Mouse (Mus musculus) erythroblast, embryonic 14.5 days (primary cell): Measurements from ENCODE around the gene Dnaja3.

Experiments
- GATA1 ChIP-seq: IDR thresholded peaks from 2 replicates; pipeline ENCODE4 v1.6.1; 2012; ENCODE audit warnings: low read length, inconsistent platforms, mixed read lengths
- TAL1 ChIP-seq: IDR thresholded peaks from 3 replicates; pipeline ENCODE4 v1.6.1; 2012; ENCODE audit warnings: low read length, inconsistent platforms, mixed read lengths

- TF ChIP-seq TAL1 (no peak), GATA1 (no peak)
Measured at GRCm38 (mm10) chr16:4598041-4598440, 41.7 kb upstream of the Dnaja3 start.
